Mouse (Mus musculus): ENCODE measurements around the gene Tmem265. TPM values are rescaled to one million over a fixed set of nuclear protein-coding genes. Genes with fewer than 3 reads are reported as not detected.

Tmem265 gene
- total and polyA plus RNA-seq, 3 experiments: not detected

DNA sequence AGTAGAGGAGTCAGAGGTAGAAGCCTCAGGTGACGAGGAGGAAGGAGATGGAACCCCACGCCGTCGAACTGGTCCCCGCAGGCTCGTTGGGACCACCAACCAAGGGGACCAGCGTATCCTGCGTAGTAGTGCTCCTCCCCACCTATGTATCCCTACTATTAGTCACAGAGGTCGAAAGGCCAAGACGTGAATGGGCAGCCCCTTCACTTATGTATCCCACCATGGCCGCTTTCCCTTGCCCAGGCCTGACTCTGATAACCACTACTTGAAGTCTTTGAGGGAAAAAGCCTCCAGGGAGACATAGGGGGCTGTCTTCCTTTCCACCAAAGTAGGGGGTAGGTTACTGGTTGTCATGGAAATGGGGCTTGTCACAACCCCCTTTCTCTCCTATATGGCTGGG, 610 bp upstream of the Tmem265 start:
- Histone ChIP-seq H3K9me3 (replicated peaks; ENCODE audit: insufficient read depth, low read length) (no peaks in the 10 kb centered on the region), H3K27me3 (ENCODE audit: control insufficient read depth in 1 of 2, insufficient read depth in 2 of 2, low read length in 2 of 2) (no peaks in the 10 kb centered on the region), H3K36me3 (ENCODE audit: control insufficient read depth in 1 of 2, insufficient read depth in 2 of 2, low read length in 2 of 2) (peaks cover 0 to 13% of the 10 kb centered on the region in 2 experiments; a peak in 2 of 4 replicates), H3K4me3 (ENCODE audit: control insufficient read depth in 1 of 2, insufficient read depth in 1 of 2, low read depth in 2 of 2, low read length in 2 of 2) (no peak overlapping the region), H3K27ac (ENCODE audit: control insufficient read depth, low read depth, low read length) (no peak overlapping the region), H3K4me1 (ENCODE audit: control insufficient read depth in 1 of 2, insufficient read depth in 2 of 2, low read length in 2 of 2) (no peaks in the 10 kb centered on the region), H3K9ac (ENCODE audit: control insufficient read depth, low read depth, low read length, poor library complexity, severe bottlenecking) (no peak overlapping the region), H3K79me2 (ENCODE audit: control insufficient read depth, insufficient read depth, low read length, poor library complexity) (no peaks in the 10 kb centered on the region)
- TF ChIP-seq SIN3A (IDR thresholded peaks at IDR 0.05; ENCODE audit: low read length): no peak
- no peak for DNase-seq (ENCODE audit: low read depth, low spot score)

DNA sequence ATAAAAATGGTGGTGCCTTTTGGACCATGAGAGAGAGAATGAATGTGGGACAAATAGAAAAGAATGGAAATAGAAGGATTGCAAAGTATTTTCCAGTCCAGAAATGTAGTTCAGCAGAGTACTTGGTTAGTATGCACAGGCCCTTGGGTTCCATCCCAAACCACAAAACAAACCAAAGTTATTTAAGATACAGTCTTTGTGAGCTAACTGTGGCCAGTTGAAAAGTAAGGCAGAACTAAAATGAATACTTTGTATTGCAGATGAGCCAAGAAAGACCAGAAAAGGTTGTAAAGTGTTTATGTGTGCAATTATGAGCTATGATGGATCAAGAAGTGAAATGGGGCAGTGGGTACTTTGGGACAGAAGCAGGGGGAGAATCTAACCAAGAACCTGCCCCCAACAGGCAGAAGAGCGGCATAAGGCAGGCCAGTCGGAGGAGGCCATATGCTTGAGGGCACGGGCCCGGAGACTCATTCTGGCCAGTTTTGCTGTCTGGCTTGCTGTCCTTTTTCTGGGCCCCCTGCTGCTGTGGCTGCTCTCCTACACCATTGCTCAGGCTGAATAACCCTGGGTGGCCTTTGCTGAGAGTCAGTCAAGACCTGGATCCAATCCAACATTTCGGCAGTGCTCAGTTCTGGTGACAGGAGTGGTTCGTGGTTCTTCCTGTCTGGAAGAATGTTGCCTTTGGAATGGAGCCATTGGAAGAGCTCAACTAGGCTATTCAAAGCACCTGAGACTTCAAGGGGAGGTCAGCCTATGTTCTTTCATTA, 3.4 kb downstream of the Tmem265 start:
- Histone ChIP-seq H3K4me3 (ENCODE audit: control insufficient read depth in 1 of 2, insufficient read depth in 1 of 2, low read depth in 2 of 2, low read length in 2 of 2) (no peak overlapping the region), H3K27me3 (ENCODE audit: control insufficient read depth in 1 of 2, insufficient read depth in 2 of 2, low read length in 2 of 2) (no peaks in the 10 kb centered on the region), H3K27ac (ENCODE audit: control insufficient read depth, low read depth, low read length) (no peak overlapping the region), H3K9ac (ENCODE audit: control insufficient read depth, low read depth, low read length, poor library complexity, severe bottlenecking) (no peak overlapping the region), H3K4me1 (ENCODE audit: control insufficient read depth in 1 of 2, insufficient read depth in 2 of 2, low read length in 2 of 2) (no peaks in the 10 kb centered on the region; a peak in 1 of 4 replicates), H3K79me2 (ENCODE audit: control insufficient read depth, insufficient read depth, low read length, poor library complexity) (no peaks in the 10 kb centered on the region), H3K9me3 (replicated peaks; ENCODE audit: insufficient read depth, low read length) (no peaks in the 10 kb centered on the region), H3K36me3 (ENCODE audit: control insufficient read depth in 1 of 2, insufficient read depth in 2 of 2, low read length in 2 of 2) (peaks cover 0 to 2% of the 10 kb centered on the region in 2 experiments; a peak in 1 of 4 replicates)
- no peak for DNase-seq (ENCODE audit: low read depth, low spot score)
- no peak for TF ChIP-seq USF1 (IDR thresholded peaks at IDR 0.05; ENCODE audit: low read depth, low read length)
- TF ChIP-seq ZNF384 (IDR thresholded peaks at IDR 0.05; ENCODE audit: low read depth, low read length): no peak
- TF ChIP-seq MYB (IDR thresholded peaks at IDR 0.05; ENCODE audit: low read depth, low read length): no peak
- no peak for TF ChIP-seq CHD2 (IDR thresholded peaks at IDR 0.05; ENCODE audit: low read length)
- TF ChIP-seq ZC3H11A (IDR thresholded peaks at IDR 0.05; ENCODE audit: low read depth, low read length): no peak
- no peak for TF ChIP-seq MEF2A (IDR thresholded peaks at IDR 0.05; ENCODE audit: extremely low read depth, insufficient replicate concordance, low read depth, low read length, poor library complexity, severe bottlenecking)
- no peak for TF ChIP-seq GABPA (IDR thresholded peaks at IDR 0.05; ENCODE audit: low read depth, low read length)
- no peak for TF ChIP-seq MAZ (IDR thresholded peaks at IDR 0.05; ENCODE audit: low read depth, low read length)
- no peak for TF ChIP-seq POLR2A (IDR thresholded peaks at IDR 0.05; ENCODE audit: control insufficient read depth in 1 of 2, insufficient read depth in 1 of 2, low read depth in 1 of 2, low read length in 2 of 2, poor library complexity in 1 of 2)
- TF ChIP-seq NELFE (IDR thresholded peaks at IDR 0.05; ENCODE audit: low read depth, low read length): no peak
- TF ChIP-seq BHLHE40 (IDR thresholded peaks at IDR 0.05; ENCODE audit: borderline replicate concordance, low read depth, low read length): no peak
- TF ChIP-seq UBTF (IDR thresholded peaks at IDR 0.05; ENCODE audit: borderline replicate concordance, insufficient read depth, low read depth, low read length): no peak
- no peak for TF ChIP-seq RCOR1 (IDR thresholded peaks at IDR 0.05; ENCODE audit: low read depth, low read length)

All from MEL (cell line).